Mouse (Mus musculus) thymus, adult 2 months (tissue): ENCODE data around the gene Slc25a17.

Experiments
- CTCF ChIP-seq: fragments of 200-500 bp; IDR thresholded peaks from 2 replicates; pipeline ENCODE4 v1.5.1; 2012; ENCODE audit warnings: mild to moderate bottlenecking, control low read depth, low read length, moderate library complexity, borderline replicate concordance; ENCODE audit not compliant: control insufficient read depth, poor library complexity, insufficient read depth; ENCODE audit errors: extremely low read depth
- POLR2A ChIP-seq: fragments of 200-500 bp; IDR thresholded peaks from 2 replicates; pipeline ENCODE4 v1.6.1; 2012; ENCODE audit warnings: mild to moderate bottlenecking, low read length, control low read depth, moderate library complexity; ENCODE audit not compliant: control insufficient read depth, poor library complexity, insufficient read depth; ENCODE audit errors: extremely low read depth

DNA sequence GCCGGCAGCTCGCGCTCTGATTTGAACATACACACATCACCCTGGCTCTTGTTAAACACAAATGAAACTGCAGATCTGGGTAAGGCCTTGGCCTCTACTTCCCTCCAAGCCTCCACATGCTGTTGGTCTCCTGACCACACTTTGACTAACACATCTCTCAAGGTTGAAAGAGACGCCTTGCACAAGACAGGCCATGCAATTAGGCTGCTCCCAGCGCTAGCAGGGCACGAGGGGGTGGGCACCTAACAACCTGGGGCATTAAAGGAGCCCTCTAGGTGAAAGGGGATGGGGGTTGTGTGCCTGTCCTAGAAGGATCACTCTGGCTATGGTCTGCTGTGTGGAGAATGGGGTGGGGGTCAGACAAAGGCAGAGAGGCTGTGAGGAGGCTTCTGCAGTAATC lies 81.9 kb downstream of the Slc25a17 start:
- no peak for TF ChIP-seq POLR2A
- TF ChIP-seq CTCF, result no peak
